Mouse (Mus musculus): ENCODE results near the gene Ank2.

Gene Ank2

GRCm38 (mm10) chr3:127101326-127101725, 397.8 kb downstream of the Ank2 start:
- DNase-seq: no peak

- no peak for DNase-seq
These were observed 401.4 kb downstream of the Ank2 start for GRCm38 (mm10) chr3:127097745-127098144.

GRCm38 (mm10) chr3:127097106-127097505, 402.0 kb downstream of the Ank2 start:
- DNase-seq: no peak

GRCm38 (mm10) chr3:127093631-127094030, 405.5 kb downstream of the Ank2 start:
- DNase-seq: no peak

GRCm38 (mm10) chr3:127087574-127087973, 411.6 kb downstream of the Ank2 start:
- DNase-seq: no peak

- DNase-seq: no peak
These were observed 412.2 kb downstream of the Ank2 start for GRCm38 (mm10) chr3:127086834-127087506.

GRCm38 (mm10) chr3:127077369-127077768, 421.8 kb downstream of the Ank2 start:
- DNase-seq: no peak

GRCm38 (mm10) chr3:127075531-127076280, 423.4 kb downstream of the Ank2 start:
- no peak for DNase-seq

- DNase-seq: no peak
These were observed 427.7 kb downstream of the Ank2 start for GRCm38 (mm10) chr3:127071471-127071870.

- no peak for DNase-seq
These were observed 435.3 kb downstream of the Ank2 start for GRCm38 (mm10) chr3:127063654-127064386.

GRCm38 (mm10) chr3:127059671-127060070, 439.5 kb downstream of the Ank2 start:
- DNase-seq: no peak

GRCm38 (mm10) chr3:127041288-127041687, 457.9 kb downstream of the Ank2 start:
- DNase-seq: no peak

GRCm38 (mm10) chr3:127038570-127038969, 460.6 kb downstream of the Ank2 start:
- DNase-seq: no peak

- DNase-seq: no peak
These were observed 463.0 kb downstream of the Ank2 start for GRCm38 (mm10) chr3:127036118-127036517.

- no peak for DNase-seq
These were observed 463.6 kb downstream of the Ank2 start for GRCm38 (mm10) chr3:127035540-127035939.

- no peak for DNase-seq
These were observed 464.2 kb downstream of the Ank2 start for GRCm38 (mm10) chr3:127034983-127035382.

- DNase-seq: no peak
These were observed 475.2 kb downstream of the Ank2 start for GRCm38 (mm10) chr3:127023992-127024391.

- no peak for DNase-seq
These were observed 479.0 kb downstream of the Ank2 start for GRCm38 (mm10) chr3:127020167-127020566.

- DNase-seq: no peak
These were observed 479.4 kb downstream of the Ank2 start for GRCm38 (mm10) chr3:127019728-127020127.

GRCm38 (mm10) chr3:127019109-127019508, 480.0 kb downstream of the Ank2 start:
- no peak for DNase-seq

GRCm38 (mm10) chr3:127017523-127017922, 481.6 kb downstream of the Ank2 start:
- no peak for DNase-seq

GRCm38 (mm10) chr3:127015596-127015995, 483.6 kb downstream of the Ank2 start:
- no peak for DNase-seq

- no peak for DNase-seq
These were observed 484.0 kb downstream of the Ank2 start for GRCm38 (mm10) chr3:127015175-127015574.

- DNase-seq: no peak
These were observed 485.2 kb downstream of the Ank2 start for GRCm38 (mm10) chr3:127013976-127014375.
